Mouse (Mus musculus): ENCODE measurements at regions not wholly inside any gene's neighbourhood (a gene's known extent, or its start where the extent isn't known, plus 50 kb on each side); places are given as distances from the start of the nearest gene placed in this dataset.

DNA sequence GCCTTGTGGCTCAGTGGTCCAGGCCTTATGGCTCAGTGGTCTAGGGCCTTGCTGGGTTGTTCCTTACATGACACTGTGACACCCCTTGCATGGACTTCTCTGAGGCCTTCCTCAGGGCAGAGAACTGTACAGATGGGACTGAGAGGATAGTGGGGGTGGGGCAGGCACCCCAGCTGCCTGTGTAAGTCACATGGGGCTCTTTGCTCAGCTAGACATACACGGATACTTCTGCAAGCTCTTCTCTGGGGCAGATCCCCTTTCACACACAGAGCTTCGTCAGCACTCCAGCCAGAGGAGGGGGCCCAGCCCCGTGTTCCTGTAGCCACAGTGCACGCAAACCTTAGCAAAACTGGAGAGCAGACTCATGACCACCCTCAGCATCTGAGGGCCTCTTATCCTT lies 87.9 kb upstream of the Tpm1 start:
- TF ChIP-seq CTCF (IDR thresholded peaks at IDR 0.05; ENCODE audit: low read depth, low read length) (no peak), EP300 (IDR thresholded peaks at IDR 0.05; ENCODE audit: insufficient read depth, low read depth, low read length) (no peak), POLR2A (IDR thresholded peaks at IDR 0.05; ENCODE audit: insufficient read depth, low read length) (no peak)
